Mouse (Mus musculus) hindbrain, embryonic 11.5 days (tissue): Measurements from ENCODE around the gene Rasal2. TPM values are rescaled to one million over a fixed set of nuclear protein-coding genes. Genes with fewer than 3 reads are reported as not detected.

Experiments used
- ATAC-seq: fragments of 200-750 bp; cut with Nextera tagmentation; 2 replicates; pipeline ENCODE4 v1.8.0; 2017; ENCODE audit warnings: mild to moderate bottlenecking, moderate TSS enrichment, moderate library complexity; ENCODE audit not compliant: low FRiP score
- DNase-seq: peaks from one replicate; pipeline ENCODE4 v3.0.0-alpha.2; 2015; ENCODE audit warnings: low spot score
- H3K27ac ChIP-seq: fragments of 300-500 bp; sonication (generic); 2 replicates; pipeline ENCODE4 v1.5.1; 2014; ENCODE audit warnings: mild to moderate bottlenecking, low read depth, low read length
- H3K27me3 ChIP-seq: fragments of 300-500 bp; sonication (generic); 2 replicates; pipeline ENCODE4 v1.6.1; 2014; ENCODE audit warnings: mild to moderate bottlenecking, low read length, moderate library complexity, mixed read lengths; ENCODE audit not compliant: control insufficient read depth, insufficient read depth
- H3K36me3 ChIP-seq: fragments of 300-500 bp; sonication (generic); 2 replicates; pipeline ENCODE4 v1.6.1; 2014; ENCODE audit warnings: mild to moderate bottlenecking, low read length, moderate library complexity, mixed read lengths; ENCODE audit not compliant: control insufficient read depth, insufficient read depth
- H3K4me1 ChIP-seq: fragments of 300-500 bp; sonication (generic); replicated peaks from 2 replicates; pipeline ENCODE4 v1.6.1; 2014; ENCODE audit warnings: low read length, mixed read lengths; ENCODE audit not compliant: control insufficient read depth, insufficient read depth
- H3K4me2 ChIP-seq: fragments of 300-500 bp; sonication (generic); replicated peaks from 2 replicates; pipeline ENCODE4 v1.6.1; 2014; ENCODE audit warnings: mild to moderate bottlenecking, low read depth, low read length
- H3K4me3 ChIP-seq: fragments of 300-500 bp; sonication (generic); 2 replicates; pipeline ENCODE4 v1.5.1; 2014; ENCODE audit warnings: low read depth, low read length
- H3K9ac ChIP-seq: fragments of 300-500 bp; sonication (generic); 2 replicates; pipeline ENCODE4 v1.6.1; 2014; ENCODE audit warnings: low read depth, low read length
- H3K9me3 ChIP-seq: fragments of 300-500 bp; sonication (generic); 2 replicates; pipeline ENCODE4 v1.6.1; 2016; ENCODE audit warnings: low read length; ENCODE audit not compliant: control insufficient read depth
- WGBS: fragments of 180-500 bp; shearing (Covaris S2); extraction: QIAGEN DNeasy Blood & Tissue Kit; methylation state at CpG from one replicate; pipeline ENCODE4 v1.1.7; 2014; 5-methylcytosine and 5-hydroxymethylcytosine counted together
- polyA plus RNA-seq: library from polyadenylated mRNA; unstranded; fragments of >200 nt; fragmentation: Nextera tagmentation; extraction: Ambion mirVana; gene quantifications from 2 replicates; pipeline ENCODE4 v1.2.1, GENCODE M21; 2014

The Rasal2 gene
- polyA plus RNA-seq, 1 experiment from 2014 or later = 28.5 TPM

DNA sequence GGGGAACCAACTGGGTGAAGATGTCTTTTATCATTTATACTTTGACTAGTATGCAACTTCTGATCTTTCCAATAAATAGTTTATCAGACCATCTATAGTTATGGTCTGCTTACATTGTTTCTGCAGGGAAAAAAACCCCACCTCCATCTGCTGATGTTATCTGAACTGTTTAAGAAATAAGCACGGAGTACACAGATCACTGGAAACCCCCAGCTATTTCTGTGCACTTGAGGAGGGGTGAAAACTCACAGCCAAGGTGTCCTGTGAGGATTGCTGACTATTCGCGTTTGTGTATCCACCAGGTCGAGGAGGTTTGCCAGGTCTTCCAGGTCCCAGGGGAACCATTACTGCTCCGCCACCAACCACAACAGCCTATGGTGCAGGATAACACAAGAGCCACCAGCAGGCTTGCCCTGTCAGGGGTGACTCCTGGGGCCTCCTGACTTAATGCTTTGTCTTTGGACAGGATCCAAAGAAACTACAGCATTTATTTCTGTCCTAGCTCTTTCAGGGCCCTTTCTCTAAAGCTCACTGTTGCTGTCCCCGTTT, 302.0 kb downstream of the Rasal2 start:
- Histone ChIP-seq H3K4me2 (no peak overlapping the region), H3K9ac (no peak overlapping the region), H3K9me3 (no peaks in the 10 kb centered on the region), H3K27ac (no peak overlapping the region), H3K4me3 (no peak overlapping the region), H3K36me3 (no peaks in the 10 kb centered on the region), H3K27me3 (no peaks in the 10 kb centered on the region), H3K4me1 (no peaks in the 10 kb centered on the region)
- 81% methylated on average over 6 of the region's 6 CpGs for WGBS
- ATAC-seq = no peak
- no peak for DNase-seq

GRCm38 (mm10) chr1:157108580-157108979, 303.8 kb downstream of the Rasal2 start, which contains the start of gene Tex35:
Gene Tex35 (minus strand): TSS chr1:157108680.
- 82% methylated on average over 4 of the region's 4 CpGs for WGBS
- Histone ChIP-seq H3K27ac (no peak within 1 kb of the TSS), H3K27me3 (no peaks in the 10 kb centered on the region), H3K9me3 (no peaks in the 10 kb centered on the region), H3K4me3 (no peak within 1 kb of the TSS), H3K36me3 (no peaks in the 10 kb centered on the region), H3K4me2 (no peak within 1 kb of the TSS), H3K9ac (no peak within 1 kb of the TSS), H3K4me1 (no peaks in the 10 kb centered on the region)
- DNase-seq (no peak), ATAC-seq (no peak)

- peak overlapping the region; percentile 52 for H3K9ac ChIP-seq
- ATAC-seq = peak; percentile 92
Measured at GRCm38 (mm10) chr1:157101122-157101865, 311.1 kb downstream of the Rasal2 start.

GRCm38 (mm10) chr1:157095534-157095933, 316.9 kb downstream of the Rasal2 start:
- no peaks in the 10 kb centered on the region for H3K36me3 ChIP-seq
- no peaks in the 10 kb centered on the region for H3K27me3 ChIP-seq
- ATAC-seq (no peak), DNase-seq (no peak)
- H3K4me1 ChIP-seq = no peaks in the 10 kb centered on the region
- no peak overlapping the region for H3K4me2 ChIP-seq
- WGBS = 91% methylated on average over 4 of the region's 4 CpGs
- no peak overlapping the region for H3K27ac ChIP-seq
- no peaks in the 10 kb centered on the region for H3K9me3 ChIP-seq
- no peak overlapping the region for H3K9ac ChIP-seq
- no peak overlapping the region for H3K4me3 ChIP-seq

More at GRCm38 (mm10) chr1:157101122-157101865, 311.1 kb downstream of the Rasal2 start:
- WGBS = 15% methylated on average over 19 of the region's 19 CpGs
- Histone ChIP-seq H3K4me1 (peaks cover 3% of the 10 kb centered on the region), H3K27me3 (no peaks in the 10 kb centered on the region), H3K4me2 (peak overlapping the region; percentile 37), H3K4me3 (peak overlapping the region; percentile 18), H3K27ac (peak overlapping the region; percentile 86), H3K9me3 (no peaks in the 10 kb centered on the region), H3K36me3 (no peaks in the 10 kb centered on the region)
- peak; percentile 74 for DNase-seq

DNA sequence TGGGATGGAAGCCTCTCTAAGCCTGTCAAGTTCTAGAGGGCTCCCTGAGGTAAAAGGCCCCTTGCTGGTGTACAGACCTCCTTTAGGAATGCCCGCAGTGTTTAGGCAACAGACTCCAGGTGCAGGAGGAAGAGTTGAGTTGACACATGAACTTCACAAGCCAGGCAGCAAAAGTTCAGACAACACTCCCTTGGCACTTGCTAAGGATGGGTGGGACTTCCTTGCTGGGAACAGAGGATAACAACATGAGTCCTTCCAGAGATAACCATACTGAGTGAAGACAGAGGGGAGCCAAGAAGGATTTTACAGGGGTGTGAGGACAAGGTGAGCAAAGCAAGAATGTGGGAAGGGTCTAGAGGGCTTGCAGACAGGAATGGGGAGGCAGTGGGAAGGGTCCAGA, 319.8 kb downstream of the Rasal2 start:
- Histone ChIP-seq H3K36me3 (no peaks in the 10 kb centered on the region), H3K4me1 (no peaks in the 10 kb centered on the region), H3K4me3 (no peak overlapping the region), H3K4me2 (no peak overlapping the region), H3K9ac (no peak overlapping the region), H3K9me3 (no peaks in the 10 kb centered on the region), H3K27me3 (no peaks in the 10 kb centered on the region), H3K27ac (no peak overlapping the region)
- 90% methylated on average over 1 of the region's 1 CpGs for WGBS
- ATAC-seq = no peak
- no peak for DNase-seq

- ATAC-seq = no peak
Measured at GRCm38 (mm10) chr1:157092140-157092539, 320.3 kb downstream of the Rasal2 start.

GRCm38 (mm10) chr1:157090835-157091234, 321.6 kb downstream of the Rasal2 start:
- Histone ChIP-seq H3K27me3 (no peaks in the 10 kb centered on the region), H3K9ac (no peak overlapping the region), H3K4me3 (no peak overlapping the region), H3K9me3 (no peaks in the 10 kb centered on the region), H3K4me1 (no peaks in the 10 kb centered on the region), H3K27ac (no peak overlapping the region), H3K36me3 (no peaks in the 10 kb centered on the region), H3K4me2 (no peak overlapping the region)
- 70% methylated on average over 3 of the region's 3 CpGs for WGBS
- ATAC-seq (no peak), DNase-seq (no peak)

More at GRCm38 (mm10) chr1:157092140-157092539, 320.3 kb downstream of the Rasal2 start:
- no peaks in the 10 kb centered on the region for H3K27me3 ChIP-seq
- no peak for DNase-seq
- 61% methylated on average over 4 of the region's 4 CpGs for WGBS
- no peak overlapping the region for H3K4me3 ChIP-seq
- H3K4me2 ChIP-seq = no peak overlapping the region
- H3K4me1 ChIP-seq = no peaks in the 10 kb centered on the region
- H3K36me3 ChIP-seq = no peaks in the 10 kb centered on the region
- no peaks in the 10 kb centered on the region for H3K9me3 ChIP-seq
- no peak overlapping the region for H3K27ac ChIP-seq
- no peak overlapping the region for H3K9ac ChIP-seq

DNA sequence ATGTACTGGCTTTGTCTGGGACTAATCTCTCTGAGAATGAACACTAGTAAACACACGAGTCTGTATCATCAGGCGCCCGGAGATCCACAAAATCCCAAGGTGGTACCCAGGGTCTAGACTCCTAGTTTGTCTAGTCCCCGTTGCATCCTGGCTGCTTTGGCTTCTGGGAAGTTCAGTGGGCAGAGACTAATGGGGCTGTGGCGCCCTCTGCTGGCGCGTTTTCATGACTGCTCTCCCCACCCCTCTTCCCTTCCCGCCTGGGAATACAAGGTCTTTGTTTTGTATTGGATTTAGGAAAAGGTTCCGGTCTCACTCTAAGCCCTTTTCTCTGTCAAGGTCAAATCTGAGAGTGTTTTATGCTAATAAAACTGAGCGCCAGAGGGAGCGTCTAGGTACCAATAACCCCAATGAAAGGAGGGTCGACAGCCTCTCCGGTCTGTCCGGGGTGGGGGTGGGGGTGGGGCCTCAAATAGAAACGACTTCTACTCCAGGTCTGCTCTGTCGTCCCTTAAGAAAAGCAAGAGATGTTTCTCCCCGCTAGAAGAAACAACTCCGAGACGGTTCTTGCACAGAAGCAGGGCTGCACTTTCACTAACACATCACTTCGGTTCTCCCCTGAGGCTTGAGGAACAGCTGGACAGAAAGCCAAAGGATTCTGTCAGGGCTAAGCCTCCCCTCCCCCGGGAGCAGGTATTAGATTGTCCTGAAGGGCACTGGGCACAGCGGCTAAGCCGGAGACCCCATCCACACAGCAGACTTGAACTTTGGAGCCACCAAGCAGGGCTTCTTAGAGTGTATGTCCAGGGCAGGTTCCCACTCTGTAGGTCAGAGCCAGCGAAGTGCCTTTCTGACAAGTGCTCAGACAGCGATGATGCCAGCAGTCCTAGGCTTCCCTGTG, 326.0 kb downstream of the Rasal2 start:
- H3K27ac ChIP-seq = peak overlapping the region; percentile 21; the same call in 1 of the 2 replicates
- DNase-seq (peak; percentile 94), ATAC-seq (peak; percentile 70)
- H3K9ac ChIP-seq = peak overlapping the region; percentile 53
- peak overlapping the region; percentile 40 for H3K4me2 ChIP-seq
- H3K4me3 ChIP-seq = peak overlapping the region; percentile 34
- H3K4me1 ChIP-seq = 0 out of 2 replicates have a peak, but pooled peaks cover 2% of the 10 kb centered on the region
- no peaks in the 10 kb centered on the region for H3K9me3 ChIP-seq
- H3K27me3 ChIP-seq = no peaks in the 10 kb centered on the region
- 9% methylated on average over 25 of the region's 25 CpGs for WGBS
- H3K36me3 ChIP-seq = no peaks in the 10 kb centered on the region
